Mouse (Mus musculus) kidney, postnatal 36 days (tissue): Measurements from ENCODE around the gene Olfr48.
A peak's percentile ranks its signal among the peaks of the same experiment; 100 is the strongest.

ENCODE experiments used
- DNase-seq, 2 experiments: peaks; one replicate each; pipeline ENCODE4 v3.0.0; 2021 to 2022; ENCODE audit warnings: mixed read lengths in 2 of 2

The Olfr48 gene

GRCm38 (mm10) chr2:89848105-89848504 lies at the start of gene Olfr48:
Gene Olfr48, minus strand, starts transcription at chr2:89848205.
- DNase-seq = no peak

GRCm38 (mm10) chr2:89878137-89878536 lies 30.1 kb upstream of the Olfr48 start, which contains the start of gene Olfr1257:
Gene Olfr1257, plus strand, starts transcription at chr2:89878437.
- DNase-seq = no peak

- DNase-seq = no peak
Measured at GRCm38 (mm10) chr2:89849230-89849629, 1.2 kb upstream of the Olfr48 start.

- no peak for DNase-seq
Measured at GRCm38 (mm10) chr2:89841455-89841854, 6.5 kb downstream of the Olfr48 start, which contains the start of gene Olfr1256. Gene Olfr1256, minus strand, starts transcription at chr2:89841555.

GRCm38 (mm10) chr2:89820216-89820615 lies 27.8 kb downstream of the Olfr48 start:
- peak in 1 of 2 experiments; percentile 59 for DNase-seq

GRCm38 (mm10) chr2:89811751-89812150 lies 36.3 kb downstream of the Olfr48 start, which contains the start of gene Olfr1255:
Gene Olfr1255, plus strand, starts transcription at chr2:89812051.
- DNase-seq = no peak

GRCm38 (mm10) chr2:89810751-89811150 lies 37.3 kb downstream of the Olfr48 start:
- no peak for DNase-seq

GRCm38 (mm10) chr2:89799583-89799982 lies 48.4 kb downstream of the Olfr48 start:
- DNase-seq = no peak

GRCm38 (mm10) chr2:89793519-89793918 lies 54.5 kb downstream of the Olfr48 start, which contains the start of gene Olfr1254:
Gene Olfr1254, minus strand, starts transcription at chr2:89793619.
- DNase-seq = no peak
